Mouse (Mus musculus): ENCODE measurements around the gene Pdgfd.
"Not testable (repeated sequence)": the region's sequence is repeated elsewhere in the genome, so short reads cannot be mapped to it uniquely, and the experiment has no call there.

Pdgfd gene

DNA sequence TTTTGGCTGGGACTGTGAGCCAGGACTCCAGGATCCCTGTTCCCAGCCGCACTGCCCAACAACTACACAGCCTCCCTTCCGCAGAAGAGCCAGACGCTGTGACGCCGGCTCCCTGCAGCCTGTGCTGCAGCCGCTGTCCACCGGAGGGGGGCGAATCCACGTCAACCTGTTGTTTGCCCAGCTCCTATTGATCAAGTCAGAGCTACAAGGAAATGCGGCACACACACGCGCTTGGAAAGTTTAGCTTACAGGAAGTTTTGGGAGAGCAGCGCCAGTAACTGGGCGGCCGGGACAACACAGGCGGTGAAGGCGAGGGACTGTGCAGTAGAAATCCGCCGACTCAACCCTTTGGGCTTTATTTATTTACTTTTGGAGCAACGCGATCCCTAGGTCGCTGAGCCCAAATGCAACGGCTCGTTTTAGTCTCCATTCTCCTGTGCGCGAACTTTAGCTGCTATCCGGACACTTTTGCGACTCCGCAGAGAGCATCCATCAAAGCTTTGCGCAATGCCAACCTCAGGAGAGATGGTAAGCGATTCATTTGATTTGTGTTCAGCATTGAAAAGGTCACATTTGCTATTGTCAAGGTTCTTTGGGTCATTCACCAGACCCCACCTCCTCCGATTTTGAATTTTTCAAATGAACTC is at the start of gene Pdgfd:
TSS of gene Pdgfd (plus strand) at position 194 of the 647 bp plus-strand sequence.
- DNase-seq, result peak; percentile 82

DNA sequence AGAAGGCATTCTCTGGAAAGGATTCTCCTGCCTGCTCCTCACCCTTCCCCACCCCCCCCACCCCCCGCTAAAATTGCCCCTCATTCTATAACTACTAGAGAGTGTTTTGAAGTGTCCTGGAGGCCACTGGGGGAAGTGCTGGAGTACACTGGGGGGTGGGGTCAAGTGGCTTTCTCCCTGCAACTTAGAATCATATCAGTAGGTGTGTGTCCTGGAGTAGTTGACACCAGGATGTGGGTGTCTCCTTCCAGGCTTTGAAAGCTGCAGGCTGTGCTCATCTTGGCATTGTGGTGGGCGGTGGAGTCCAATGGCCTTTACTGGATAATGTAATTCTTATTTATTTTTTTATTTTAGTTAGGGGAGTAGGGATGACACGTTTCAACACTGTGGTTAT is 651 bp downstream of the Pdgfd start:
- peak; percentile 16 for DNase-seq

DNA sequence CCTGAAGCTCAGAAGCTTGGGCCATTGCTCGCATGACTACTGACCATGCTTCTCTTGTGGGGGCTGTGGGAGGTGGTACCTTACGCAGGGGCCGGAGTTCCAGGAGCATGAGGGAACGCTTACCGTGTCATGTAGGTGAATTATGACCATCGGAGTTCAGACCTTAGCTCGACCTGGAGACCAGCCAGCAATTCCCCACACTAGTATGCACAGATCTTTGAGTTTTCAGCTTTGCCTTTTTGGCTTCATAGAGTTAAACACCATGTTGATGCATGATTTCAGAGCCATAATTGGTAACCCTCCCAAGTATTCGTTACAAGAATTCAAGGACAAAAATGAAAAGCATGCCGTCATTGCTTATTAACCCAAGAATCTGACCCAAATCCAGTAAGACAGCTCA is 2.6 kb downstream of the Pdgfd start:
- DNase-seq, result peak; percentile 21

DNA sequence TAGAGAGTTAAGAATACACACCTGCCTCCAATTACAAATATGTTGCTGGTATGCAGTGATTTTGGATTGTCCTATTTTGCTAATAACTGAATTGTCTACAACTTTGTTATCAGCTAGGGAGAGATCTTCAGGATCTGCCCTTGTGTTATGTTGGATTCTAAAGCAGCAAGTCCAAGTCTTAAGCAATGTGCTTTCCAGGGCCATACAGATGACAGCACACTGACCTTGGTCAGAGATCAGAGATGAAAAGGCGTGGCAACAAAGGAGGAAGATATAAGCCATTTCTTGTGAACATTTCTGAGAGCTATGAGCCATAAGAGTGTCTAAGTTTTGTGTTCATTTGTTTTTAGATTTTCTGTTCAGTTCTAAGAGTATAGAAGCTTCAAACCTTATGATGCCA is 4.9 kb downstream of the Pdgfd start:
- no peak for DNase-seq

DNA sequence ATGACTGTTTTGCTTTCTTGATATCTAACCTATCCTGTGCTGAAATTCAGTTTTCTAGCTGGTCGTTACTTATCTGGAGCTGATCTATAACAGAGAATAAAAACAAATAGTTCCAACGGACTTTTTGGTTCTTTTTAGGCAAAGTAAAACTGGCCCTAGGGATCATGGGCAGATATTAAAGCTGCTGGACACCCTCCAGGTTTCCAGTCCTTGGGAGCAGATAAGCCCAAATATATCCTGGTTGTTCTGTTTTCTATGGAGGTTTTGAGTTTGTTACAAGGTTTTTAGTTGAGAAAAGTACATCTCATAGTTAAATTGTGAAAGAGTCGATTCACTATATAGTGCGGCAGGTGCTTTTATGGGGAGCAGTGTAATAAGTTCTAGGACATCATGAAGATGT is 7.3 kb downstream of the Pdgfd start:
- DNase-seq, result no peak

DNA sequence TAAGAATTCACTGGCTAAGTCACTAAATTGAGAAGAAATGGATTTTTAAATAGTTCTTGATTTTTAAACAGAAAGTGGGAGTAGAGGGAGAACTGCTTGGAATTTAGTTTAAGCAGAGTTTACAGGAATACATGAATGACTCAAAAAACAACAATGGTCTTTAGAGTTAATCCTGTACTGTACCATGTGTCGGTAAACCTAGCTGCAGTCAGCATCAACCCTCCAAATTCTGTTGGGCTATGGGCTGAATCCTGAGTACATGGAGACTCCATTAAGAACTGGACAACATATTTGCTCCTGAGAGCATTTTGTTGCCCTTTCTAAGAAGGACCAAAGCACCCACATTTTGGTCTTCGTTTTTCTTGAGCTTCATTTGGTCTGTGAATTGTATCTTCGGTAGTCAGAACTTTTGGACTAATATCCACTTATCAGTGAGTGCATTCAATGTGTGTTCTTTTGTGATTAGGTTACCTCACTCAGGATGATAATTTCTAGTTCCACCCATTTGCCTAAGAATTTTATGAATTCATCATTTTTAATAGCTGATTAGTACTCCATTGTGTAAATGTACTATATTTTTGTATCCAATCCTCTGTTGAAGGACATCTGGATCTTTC is 14.0 kb downstream of the Pdgfd start:
- DNase-seq, result no peak

DNA sequence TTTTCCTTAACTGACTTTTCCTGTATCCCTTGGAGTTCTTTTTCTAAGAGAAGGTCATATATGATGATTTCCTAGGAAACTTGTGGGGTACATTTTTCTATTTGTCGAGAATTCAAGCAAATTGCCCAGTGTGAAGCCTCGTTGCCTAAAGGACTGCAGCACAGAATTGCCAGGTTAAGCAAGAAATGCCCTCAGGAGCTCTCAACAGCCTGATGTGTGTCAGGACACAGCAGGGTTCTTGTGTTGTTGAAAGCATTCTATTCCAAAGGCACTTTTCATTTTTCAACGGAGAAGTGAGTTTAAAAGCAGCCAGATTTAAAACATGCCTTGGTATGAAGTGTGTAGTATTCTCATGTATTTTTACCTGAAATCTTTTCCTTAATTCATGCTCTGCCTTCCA is 19.6 kb downstream of the Pdgfd start:
- DNase-seq, result no peak

DNA sequence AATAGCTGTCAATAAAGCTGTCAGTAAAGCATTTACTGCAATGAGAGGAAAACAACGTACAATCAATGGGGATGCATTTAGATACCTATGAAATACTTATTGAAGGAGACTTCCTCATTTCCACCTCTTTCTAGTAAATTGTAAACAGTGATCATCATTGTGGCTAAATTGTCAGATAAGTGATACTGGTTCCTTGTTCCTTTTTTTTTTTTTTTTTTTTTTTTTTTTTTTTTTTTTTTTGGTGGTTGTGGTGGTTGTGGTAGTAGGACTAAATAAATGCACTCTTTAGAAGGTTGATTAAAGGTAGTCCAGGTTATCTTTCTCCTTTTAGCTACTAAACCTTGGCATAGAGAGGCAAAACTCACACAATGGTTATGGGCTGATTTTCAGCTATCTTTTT is 25.0 kb downstream of the Pdgfd start:
- DNase-seq, result no peak

DNA sequence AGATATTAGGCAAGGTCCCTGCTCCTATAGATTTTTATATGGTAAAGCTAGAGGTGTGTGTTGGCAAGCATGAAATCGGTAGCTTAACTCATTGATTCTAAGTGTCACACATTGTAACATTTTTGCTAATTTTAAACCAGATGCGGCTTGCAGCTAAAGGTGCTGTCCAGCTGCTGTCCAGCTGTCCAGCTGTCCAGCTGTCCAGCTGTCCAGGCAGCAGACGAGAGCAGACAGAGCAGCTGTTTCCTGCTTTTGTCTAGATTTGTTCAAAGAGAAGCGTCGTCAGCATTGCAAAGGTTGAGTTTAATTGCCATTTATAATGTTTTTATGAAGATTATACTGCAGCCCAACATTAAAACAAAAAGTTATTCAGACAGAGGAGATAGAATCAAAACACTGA is 44.5 kb downstream of the Pdgfd start:
- peak; percentile 24 for DNase-seq

DNA sequence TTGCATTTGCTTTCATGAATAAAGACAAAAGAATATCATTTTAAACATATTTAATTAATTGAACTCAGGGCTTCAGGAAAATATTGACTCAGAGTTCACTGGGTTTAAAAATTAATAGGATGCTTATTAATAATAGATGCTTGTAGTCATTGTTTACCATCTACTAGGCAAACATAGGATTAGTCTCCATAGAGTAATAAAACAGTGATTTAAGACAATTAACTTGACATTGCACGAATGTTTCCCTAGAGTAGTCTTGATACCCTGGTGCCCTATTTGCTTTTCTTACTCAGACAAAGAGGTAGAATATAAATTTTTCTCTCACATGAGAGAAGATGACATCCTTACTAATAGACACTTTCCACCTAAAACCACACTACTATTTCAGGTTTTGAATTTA is 49.1 kb downstream of the Pdgfd start:
- DNase-seq, result no peak

DNA sequence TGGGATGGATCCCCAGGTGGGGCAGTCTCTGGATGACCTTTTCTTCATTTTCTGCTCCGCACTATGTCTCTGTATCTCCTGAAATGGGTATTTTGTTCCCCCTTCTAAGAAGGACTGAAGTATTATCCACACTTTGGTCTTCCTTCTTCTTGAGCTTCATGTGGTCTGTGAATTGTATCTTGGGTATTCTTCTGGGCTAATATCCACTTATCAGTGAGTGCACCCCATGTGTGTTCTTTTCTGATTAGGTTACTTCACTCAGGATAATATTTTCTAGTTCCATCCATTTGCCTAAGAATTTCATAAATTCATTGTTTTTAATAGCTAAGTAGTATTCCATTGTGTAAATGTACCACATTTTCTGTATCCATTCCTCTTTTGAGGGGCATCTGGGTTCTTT is 67.6 kb downstream of the Pdgfd start:
- DNase-seq, result not testable (repeated sequence)

DNA sequence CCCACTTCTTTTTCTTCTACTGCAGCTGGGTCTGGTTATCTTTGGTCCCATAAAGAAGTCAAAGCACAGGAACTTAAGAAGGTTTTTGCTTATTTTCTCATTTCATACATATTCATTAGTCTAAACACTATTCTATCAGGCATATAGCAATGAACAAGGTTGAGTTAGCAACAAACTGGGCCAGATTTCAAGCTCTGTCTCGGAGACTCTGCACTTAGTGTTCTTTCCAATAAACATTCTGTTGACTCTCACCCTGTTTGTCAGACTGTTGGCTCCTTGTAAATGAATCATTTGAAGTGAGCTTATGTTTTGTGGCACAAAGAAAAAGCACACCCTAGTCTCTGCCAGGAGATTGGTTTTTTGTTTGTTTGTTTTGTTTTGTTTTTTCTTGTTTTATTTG is 81.9 kb downstream of the Pdgfd start:
- DNase-seq, result no peak

DNA sequence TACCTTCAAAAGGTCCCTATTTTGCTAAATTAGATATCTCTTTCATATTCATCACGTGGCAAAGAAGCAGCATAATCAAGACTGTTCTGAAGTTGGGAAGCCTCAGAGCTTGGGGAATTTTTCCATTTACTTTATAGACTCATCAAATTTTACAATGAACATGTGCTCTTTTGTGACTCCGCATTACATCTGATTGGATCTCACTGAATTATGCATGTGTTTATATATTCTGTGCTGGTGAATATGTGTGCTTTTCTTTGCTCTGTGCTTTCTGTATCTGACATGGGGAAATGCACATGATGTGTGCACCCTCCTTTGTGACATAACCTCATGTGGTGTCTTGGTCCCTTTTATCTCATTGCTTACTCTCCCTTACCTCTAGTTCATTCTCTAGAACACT is 83.6 kb downstream of the Pdgfd start:
- DNase-seq, result no peak

DNA sequence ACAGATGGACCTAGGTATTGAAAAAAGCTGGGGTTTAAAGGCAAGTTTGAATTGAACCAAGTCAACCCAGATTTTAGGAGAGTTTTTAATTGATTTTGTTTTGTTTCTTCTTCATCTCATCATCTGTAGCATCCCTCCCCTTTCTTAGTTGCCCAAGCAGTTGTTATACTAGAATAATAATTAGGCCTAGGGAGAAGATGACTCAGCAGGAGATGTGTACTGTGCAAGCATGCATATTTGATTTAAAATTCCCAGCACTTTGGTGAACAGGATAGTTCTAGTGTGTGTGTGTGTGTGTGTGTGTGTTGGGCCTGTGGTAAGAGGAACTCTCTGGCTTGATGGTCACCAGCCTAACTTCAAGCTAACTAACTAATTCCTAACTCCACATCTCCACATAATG is 88.7 kb downstream of the Pdgfd start:
- no peak for DNase-seq

DNA sequence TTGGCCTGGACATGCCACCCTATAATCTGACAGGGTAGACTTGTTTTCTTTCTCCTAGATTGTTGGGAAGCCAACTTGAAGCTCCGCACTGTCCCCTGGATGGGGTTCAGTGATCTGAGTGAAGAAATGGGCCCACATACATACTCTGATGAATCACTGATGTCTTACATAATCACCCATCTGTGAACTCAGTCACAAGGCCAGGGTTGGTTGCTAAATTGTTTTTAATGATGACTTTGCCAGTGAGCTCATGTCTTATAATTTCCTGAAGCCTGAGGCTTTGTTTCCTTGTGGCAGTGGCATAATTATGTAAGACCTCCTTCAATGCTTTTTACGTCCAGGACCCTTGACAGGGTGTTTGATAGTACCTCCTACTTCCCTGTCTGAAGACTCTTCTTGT is 96.4 kb downstream of the Pdgfd start:
- no peak for DNase-seq

DNA sequence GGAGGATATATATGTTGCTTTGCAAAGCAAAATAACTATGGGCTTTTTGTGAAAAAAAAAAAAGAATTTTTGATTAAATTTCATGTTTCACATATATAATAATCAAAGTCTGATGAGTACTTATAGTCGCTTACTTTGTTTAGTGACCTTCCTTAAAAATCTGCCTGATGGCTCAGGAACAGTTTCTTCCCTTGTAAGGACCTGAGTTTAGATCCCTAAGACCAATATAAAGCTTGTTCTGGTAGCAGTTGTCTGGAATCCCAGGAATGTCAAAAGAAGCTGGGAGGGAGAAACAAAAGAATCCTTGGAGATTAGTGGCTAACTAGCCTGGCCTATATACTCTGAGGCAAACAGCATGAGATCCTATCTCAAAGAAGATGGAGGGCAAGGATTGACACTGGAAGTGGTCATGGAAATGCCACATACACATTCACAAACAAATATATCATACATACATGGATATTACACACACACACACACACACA is 101.5 kb downstream of the Pdgfd start, which contains the start of gene Ddi1:
TSS of gene Ddi1 (minus strand) at position 51 of the 485 bp plus-strand sequence.
- DNase-seq, result no peak

DNA sequence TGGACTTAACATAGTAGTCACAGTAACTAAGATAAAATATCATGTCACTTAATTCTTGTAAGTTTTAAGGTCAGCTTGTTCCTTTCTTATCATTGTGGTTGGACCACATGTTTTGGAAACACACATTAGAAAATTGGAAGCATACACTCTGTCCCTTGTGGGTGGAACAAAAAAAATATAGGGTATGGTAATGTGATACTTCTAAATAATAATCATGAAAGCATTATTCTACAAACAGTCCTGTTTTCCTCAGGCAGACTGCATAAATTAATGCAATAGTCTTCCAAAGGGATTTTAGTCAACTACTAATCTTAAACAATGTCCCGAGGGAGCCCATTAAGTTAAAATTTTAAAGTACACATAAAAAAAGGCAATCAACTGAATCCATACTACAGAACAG is 108.0 kb downstream of the Pdgfd start:
- no peak for DNase-seq

DNA sequence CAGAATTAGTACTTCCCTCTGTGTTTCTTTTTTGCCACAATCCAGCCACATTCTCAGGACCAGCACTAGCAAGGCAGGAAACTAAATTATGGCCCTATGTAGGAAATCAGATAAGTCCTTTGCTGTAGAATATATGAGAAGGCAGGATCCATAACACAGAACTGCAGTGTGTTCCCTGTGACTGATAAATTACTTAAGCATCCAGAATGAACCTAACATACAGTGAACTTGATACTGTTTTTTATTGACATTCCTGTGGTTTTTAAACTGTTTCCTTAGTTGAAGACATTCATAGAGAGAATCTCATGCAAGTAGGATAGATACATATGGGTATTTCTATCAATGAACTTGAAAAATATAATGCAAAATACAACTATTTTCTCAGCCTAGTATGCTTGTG is 109.1 kb downstream of the Pdgfd start:
- DNase-seq, result no peak

DNA sequence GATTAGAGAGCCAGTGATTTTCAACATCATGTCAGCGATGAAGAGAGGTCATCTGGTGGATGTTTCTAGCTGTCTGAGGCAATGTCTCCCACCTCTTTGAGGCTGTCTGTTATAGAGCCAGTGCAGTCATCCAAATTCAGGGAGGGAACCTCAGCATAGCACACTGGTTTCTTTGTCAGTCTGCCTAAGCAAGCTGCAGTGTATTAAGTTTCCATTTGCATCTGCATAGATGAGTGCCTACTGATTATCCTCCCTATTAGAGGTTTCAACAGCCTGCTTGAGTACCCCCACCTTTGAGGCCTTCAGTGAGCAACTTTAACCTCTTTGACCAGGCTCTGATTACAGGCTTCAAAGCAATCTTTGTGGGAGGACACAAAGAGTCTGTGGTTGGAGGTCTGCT is 118.4 kb downstream of the Pdgfd start:
- DNase-seq, result no peak

DNA sequence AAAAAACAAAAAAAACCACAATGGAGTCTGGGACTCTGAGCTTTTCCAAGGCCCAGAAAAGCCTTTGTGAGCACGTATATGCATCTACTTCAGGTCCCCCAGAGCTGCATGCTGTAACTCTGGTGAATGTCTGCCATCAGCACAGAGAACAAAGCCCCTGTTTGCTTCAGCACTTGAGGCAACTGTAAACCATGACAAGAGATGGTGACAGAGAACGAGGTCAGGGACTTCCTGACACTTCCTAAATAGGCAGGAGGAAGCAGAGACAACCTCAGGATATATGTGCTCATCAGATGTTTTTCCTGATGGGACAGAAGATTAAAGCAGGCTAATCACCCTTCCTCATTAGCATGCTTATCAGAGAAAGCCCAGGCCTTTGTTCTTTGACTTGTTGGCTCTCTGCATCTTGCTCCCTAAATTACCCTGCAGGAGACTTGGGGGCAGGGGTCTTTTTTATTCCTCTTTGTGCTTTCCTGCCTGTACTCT is 120.9 kb downstream of the Pdgfd start:
- DNase-seq, result no peak

DNA sequence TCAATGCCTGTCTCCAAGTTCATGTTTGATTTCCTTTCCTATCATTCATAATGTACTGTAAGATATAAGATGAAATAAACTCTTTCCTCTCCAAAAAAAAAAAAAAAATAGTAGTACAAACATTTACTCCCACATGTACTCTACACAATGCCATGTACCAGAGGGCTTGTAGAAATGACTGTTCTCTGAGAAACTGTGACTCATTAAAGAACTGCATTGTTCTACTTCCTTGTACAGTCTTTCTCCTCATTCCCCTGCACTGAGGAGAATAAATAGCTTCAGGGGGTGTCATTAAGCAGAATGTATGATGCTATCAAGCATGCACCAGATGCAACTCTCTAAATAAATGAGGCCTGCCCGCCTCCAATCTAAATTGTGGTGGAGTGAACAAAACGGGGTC is 130.2 kb downstream of the Pdgfd start:
- no peak for DNase-seq

DNA sequence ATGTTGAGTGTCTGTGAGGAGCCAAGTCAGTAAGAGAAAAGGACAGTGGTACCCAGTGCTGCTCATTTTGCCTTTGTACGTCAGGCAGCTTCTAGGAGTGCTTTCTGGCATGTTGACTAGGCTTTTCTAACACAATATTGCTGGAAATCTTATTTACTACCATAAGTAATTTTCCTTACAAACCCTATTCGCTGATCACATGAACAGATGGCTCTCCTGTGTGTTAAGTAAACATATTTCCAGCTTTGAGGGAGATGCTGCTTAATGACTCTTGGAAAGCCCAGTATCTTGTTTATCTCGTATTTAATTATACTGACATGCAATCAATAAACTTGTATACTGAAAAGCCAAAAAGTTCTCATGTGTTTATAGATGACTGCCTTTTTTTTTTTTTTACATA is 133.7 kb downstream of the Pdgfd start:
- no peak for DNase-seq

DNA sequence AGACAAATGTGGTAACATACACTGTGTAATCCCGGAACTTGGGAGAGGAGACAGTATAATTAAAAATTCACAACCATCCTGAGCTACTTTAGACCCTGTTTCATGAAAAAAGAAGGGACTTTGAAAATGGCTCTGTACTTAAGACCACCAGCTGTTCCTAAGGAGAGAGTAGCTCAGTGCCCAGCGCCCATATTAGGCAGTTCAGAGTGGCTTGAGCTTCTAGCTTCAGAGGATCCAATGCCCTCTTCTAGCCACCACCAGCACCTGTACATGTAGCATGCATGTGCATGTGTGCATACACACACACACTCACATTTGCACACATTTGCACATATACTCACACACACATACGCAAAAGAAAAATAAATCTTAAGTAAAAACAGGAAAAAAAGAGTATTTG is 136.2 kb downstream of the Pdgfd start:
- no peak for DNase-seq

DNA sequence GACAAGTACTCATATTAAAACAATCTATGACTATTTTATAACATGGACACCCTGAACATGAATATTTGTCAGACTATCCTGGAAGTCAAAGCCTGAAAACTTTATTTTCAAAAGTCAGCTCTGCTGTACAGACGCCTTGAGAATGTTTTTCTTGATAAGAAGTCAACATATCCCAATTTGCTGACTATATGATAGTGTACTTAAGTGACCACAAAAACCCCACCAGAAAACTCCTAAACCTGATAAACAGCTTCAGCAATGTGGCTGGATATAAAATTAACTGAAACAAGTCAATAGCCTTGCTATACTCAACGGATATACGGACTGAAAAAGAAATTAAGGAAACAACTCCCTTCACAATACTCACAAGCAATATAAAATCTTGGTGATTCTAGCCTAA is 137.5 kb downstream of the Pdgfd start:
- no peak for DNase-seq

DNA sequence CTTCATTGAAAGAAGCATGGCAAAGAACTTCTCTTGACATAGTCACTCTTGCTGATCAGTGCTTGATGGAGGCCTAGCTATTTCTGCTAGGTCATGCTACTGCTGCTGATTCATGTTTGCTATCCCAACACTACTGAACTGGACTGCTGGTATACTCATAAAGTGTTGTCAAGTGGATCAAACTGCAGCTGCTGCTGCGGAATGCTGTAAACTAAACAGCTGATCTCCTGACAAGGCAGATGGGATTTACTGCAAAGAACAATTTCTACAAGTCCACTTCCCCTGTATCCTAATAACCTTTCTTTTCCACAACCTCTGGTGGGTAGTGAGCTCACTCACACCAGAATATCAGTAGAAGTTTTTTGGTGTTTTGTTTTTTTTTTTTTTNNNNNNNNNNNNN is 148.7 kb downstream of the Pdgfd start:
- DNase-seq, result no peak
